Mouse (Mus musculus) forebrain, embryonic 13.5 days (tissue): ENCODE measurements around the gene S100a8. TPM values are rescaled to one million over a fixed set of nuclear protein-coding genes. Genes with fewer than 3 reads are reported as not detected.

Source experiments
- ATAC-seq: fragments of 200-750 bp; cut with Nextera tagmentation; 2 replicates; pipeline ENCODE4 v1.8.0; 2017
- H3K27ac ChIP-seq: fragments of 300-500 bp; sonication (generic); 2 replicates; pipeline ENCODE4 v1.5.1; 2015; ENCODE audit warnings: inconsistent platforms, mild to moderate bottlenecking, moderate library complexity
- H3K27me3 ChIP-seq: fragments of 300-500 bp; sonication (generic); 2 replicates; pipeline ENCODE4 v1.6.1; 2015; ENCODE audit warnings: mild to moderate bottlenecking, inconsistent platforms
- H3K36me3 ChIP-seq: fragments of 300-500 bp; sonication (generic); 2 replicates; pipeline ENCODE4 v1.6.1; 2015; ENCODE audit warnings: mild to moderate bottlenecking, inconsistent platforms; ENCODE audit not compliant: poor library complexity, severe bottlenecking
- H3K4me1 ChIP-seq: fragments of 300-500 bp; sonication (generic); 2 replicates; pipeline ENCODE4 v1.6.1; 2015; ENCODE audit warnings: inconsistent platforms
- H3K4me2 ChIP-seq: fragments of 300-500 bp; sonication (generic); 2 replicates; pipeline ENCODE4 v1.6.1; 2015; ENCODE audit warnings: inconsistent platforms, mild to moderate bottlenecking, moderate library complexity
- H3K4me3 ChIP-seq: fragments of 300-500 bp; sonication (generic); 2 replicates; pipeline ENCODE4 v1.5.1; 2015; ENCODE audit warnings: mild to moderate bottlenecking, inconsistent platforms
- H3K9ac ChIP-seq: fragments of 300-500 bp; sonication (generic); 2 replicates; pipeline ENCODE4 v1.6.1; 2015; ENCODE audit warnings: mild to moderate bottlenecking, inconsistent platforms
- H3K9me3 ChIP-seq: fragments of 300-500 bp; sonication (generic); replicated peaks from 2 replicates; pipeline ENCODE4 v1.6.1; 2016; ENCODE audit warnings: inconsistent platforms
- WGBS: fragments of 180-500 bp; shearing (Covaris S2); methylation state at CpG from one replicate; pipeline ENCODE4 v1.1.7; 2015; 5-methylcytosine and 5-hydroxymethylcytosine counted together
- polyA plus RNA-seq: library from polyadenylated mRNA; unstranded; fragments of >200 nt; fragmentation: Nextera tagmentation; extraction: Ambion mirVana; gene quantifications from 2 replicates; pipeline ENCODE4 v1.2.1, GENCODE M21; 2015

The S100a8 gene
- polyA plus RNA-seq: 1.8 and 2.8 TPM in 2 replicates

- ATAC-seq: no peak
- Histone ChIP-seq H3K4me1 (no peaks in the 10 kb centered on the region), H3K4me3 (no peak within 1 kb of the TSS), H3K9ac (no peak within 1 kb of the TSS), H3K9me3 (no peaks in the 10 kb centered on the region), H3K27ac (no peak within 1 kb of the TSS), H3K27me3 (no peaks in the 10 kb centered on the region), H3K4me2 (no peak within 1 kb of the TSS), H3K36me3 (no peaks in the 10 kb centered on the region)
- 61% methylated on average over 8 of the region's 8 CpGs for WGBS
Measured at GRCm38 (mm10) chr3:90668846-90669245, at the start of gene S100a8. S100a8 (plus strand) TSS chr3:90668978.

GRCm38 (mm10) chr3:90621552-90621951, 47.2 kb upstream of the S100a8 start:
- no peak overlapping the region for H3K4me2 ChIP-seq
- no peak overlapping the region for H3K4me3 ChIP-seq
- 64% methylated on average over 7 of the region's 7 CpGs for WGBS
- H3K9ac ChIP-seq: no peak overlapping the region
- no peaks in the 10 kb centered on the region for H3K27me3 ChIP-seq
- no peaks in the 10 kb centered on the region for H3K9me3 ChIP-seq
- peaks cover 26% of the 10 kb centered on the region for H3K4me1 ChIP-seq
- ATAC-seq: no peak
- no peak overlapping the region for H3K27ac ChIP-seq
- H3K36me3 ChIP-seq: no peaks in the 10 kb centered on the region

DNA sequence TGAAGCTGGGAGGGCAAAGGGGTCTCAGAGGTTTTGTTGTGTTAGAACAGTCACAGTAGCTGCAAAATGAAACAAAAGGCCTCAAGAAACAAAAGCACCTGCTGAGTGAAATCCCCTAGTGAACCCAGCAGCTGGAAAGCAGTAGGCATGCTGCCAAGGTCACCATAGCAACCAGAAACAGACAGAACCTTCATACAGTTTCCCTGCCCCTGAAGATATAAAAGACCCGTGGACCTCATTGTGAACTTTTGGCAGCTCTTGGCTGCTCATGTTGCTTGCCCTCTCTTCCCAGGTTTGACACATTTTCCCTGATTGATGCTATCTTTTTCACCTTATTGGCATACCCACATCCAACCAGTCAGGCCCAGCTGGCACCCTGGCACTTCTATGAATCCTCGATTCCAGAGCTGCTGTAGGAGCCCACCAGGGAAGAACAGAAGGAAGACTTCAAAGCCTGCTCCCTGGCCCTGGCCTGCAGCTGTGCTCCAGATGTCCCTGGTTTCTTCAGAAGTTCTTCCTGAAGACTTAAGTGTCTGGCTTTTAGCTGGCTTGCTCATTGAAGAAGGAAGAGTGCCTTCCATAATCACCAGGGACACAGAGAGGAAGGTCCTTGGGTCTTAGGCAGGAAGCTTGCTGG, 45.2 kb upstream of the S100a8 start:
- 5% methylated on average over 2 of the region's 2 CpGs for WGBS
- peak; percentile 71; the same call in 1 of the 2 replicates for ATAC-seq

DNA sequence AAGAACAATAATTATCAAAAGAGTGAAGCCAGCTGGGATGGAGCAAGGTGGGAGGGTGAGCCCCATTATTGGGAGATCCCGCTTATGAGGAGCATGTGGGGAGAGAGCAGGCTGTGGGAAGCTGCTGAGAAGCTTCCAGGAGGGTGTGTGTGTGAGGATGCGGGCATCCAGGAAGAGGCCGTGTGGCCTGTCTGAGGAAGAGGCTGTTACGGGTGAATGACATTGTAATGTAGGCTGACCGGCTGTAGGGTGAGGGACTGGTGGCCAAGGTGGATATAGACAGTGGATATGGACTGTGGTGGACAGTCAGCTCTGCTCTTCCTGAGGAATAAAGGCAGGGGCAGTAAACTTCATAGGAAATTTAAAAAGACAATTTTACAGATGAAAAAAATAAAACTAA, 43.3 kb upstream of the S100a8 start:
- Histone ChIP-seq H3K4me1 (peaks cover 26% of the 10 kb centered on the region), H3K27me3 (no peaks in the 10 kb centered on the region), H3K36me3 (no peaks in the 10 kb centered on the region), H3K9ac (no peak overlapping the region), H3K4me3 (no peak overlapping the region), H3K9me3 (no peaks in the 10 kb centered on the region), H3K27ac (no peak overlapping the region), H3K4me2 (no peak overlapping the region)
- 73% methylated on average over 5 of the region's 5 CpGs for WGBS
- ATAC-seq: 0 out of 2 replicates have a peak, but pooled peaks have one; percentile 23

More for the DNA sequence above, 45.2 kb upstream of the S100a8 start:
- H3K27ac ChIP-seq: peak overlapping the region; percentile 54
- H3K4me3 ChIP-seq: no peak overlapping the region
- no peaks in the 10 kb centered on the region for H3K27me3 ChIP-seq
- no peaks in the 10 kb centered on the region for H3K9me3 ChIP-seq
- no peak overlapping the region for H3K9ac ChIP-seq
- H3K4me2 ChIP-seq: 0 out of 2 replicates have a peak overlapping the region, but pooled peaks have one; percentile 7
- H3K36me3 ChIP-seq: no peaks in the 10 kb centered on the region
- peaks cover 26% of the 10 kb centered on the region for H3K4me1 ChIP-seq

DNA sequence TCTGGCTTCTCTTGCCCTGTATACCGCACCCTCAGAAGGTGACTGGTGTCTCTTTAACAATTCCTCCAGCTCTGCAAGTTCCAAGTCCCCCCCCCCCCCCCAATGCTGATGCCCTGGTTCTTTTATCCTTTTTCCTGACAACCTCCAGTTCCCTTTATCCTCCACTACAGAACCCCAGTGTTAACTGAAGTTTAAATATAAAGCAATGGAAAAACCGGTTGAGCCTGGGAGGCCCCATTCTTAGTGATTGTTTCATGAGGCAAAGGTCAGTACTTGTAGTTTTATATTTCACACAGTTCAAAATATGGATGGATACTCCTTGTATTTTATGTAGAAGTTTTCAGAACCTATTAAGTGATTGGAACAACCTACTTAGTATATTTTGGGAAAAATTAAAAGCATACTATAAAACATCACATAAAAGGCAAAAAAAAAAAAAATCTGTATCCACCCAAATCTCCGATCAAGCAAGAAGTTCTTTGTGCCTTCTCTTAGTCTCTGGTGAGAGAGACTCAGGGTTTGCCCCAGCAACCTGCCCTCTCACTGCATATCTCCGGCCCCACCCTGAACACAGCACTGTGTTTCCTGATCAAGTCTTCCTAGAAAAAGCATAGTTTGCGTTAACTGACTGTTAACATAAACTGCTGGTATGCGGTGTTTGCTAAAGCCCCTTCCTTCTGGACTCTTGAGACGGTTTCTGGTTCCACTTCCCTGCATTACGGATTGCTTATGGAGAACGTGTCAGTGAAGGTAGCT, 42.3 kb upstream of the S100a8 start:
- no peak overlapping the region for H3K4me2 ChIP-seq
- 82% methylated on average over 9 of the region's 9 CpGs for WGBS

DNA sequence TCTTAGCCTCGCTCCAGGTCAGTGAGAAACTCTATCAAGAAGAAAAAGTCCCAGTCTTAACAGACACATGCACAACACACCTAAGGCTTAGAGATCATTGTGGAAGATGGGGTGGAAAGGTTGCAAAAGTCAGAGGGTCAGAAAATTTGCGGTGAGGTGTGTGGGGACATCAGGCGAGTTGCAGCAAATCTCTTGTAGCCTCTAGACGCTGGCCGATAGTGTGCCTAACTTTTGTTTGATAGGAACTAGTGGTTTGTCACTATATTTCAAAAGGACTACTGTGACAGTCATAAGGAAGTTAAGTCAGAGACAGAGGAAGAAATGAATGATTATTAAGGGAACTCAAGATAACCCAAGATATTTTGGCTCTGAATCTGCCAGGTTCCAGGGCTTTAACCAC, 41.4 kb upstream of the S100a8 start:
- Histone ChIP-seq H3K9me3 (no peaks in the 10 kb centered on the region), H3K27ac (no peak overlapping the region), H3K4me2 (no peak overlapping the region), H3K27me3 (no peaks in the 10 kb centered on the region), H3K36me3 (no peaks in the 10 kb centered on the region), H3K4me3 (no peak overlapping the region), H3K9ac (no peak overlapping the region), H3K4me1 (peaks cover 26% of the 10 kb centered on the region)
- ATAC-seq: no peak
- 94% methylated on average over 5 of the region's 5 CpGs for WGBS

More for the DNA sequence above, 42.3 kb upstream of the S100a8 start:
- H3K9me3 ChIP-seq: no peaks in the 10 kb centered on the region
- no peak overlapping the region for H3K27ac ChIP-seq
- no peak overlapping the region for H3K9ac ChIP-seq
- H3K4me3 ChIP-seq: no peak overlapping the region
- H3K4me1 ChIP-seq: peaks cover 26% of the 10 kb centered on the region
- ATAC-seq: no peak
- no peaks in the 10 kb centered on the region for H3K27me3 ChIP-seq
- no peaks in the 10 kb centered on the region for H3K36me3 ChIP-seq

- Histone ChIP-seq H3K4me3 (no peak overlapping the region), H3K27ac (no peak overlapping the region), H3K4me1 (peaks cover 24% of the 10 kb centered on the region), H3K4me2 (no peak overlapping the region), H3K9me3 (no peaks in the 10 kb centered on the region), H3K36me3 (no peaks in the 10 kb centered on the region), H3K27me3 (no peaks in the 10 kb centered on the region), H3K9ac (no peak overlapping the region)
- no peak for ATAC-seq
- 69% methylated on average over 4 of the region's 4 CpGs for WGBS
Measured at GRCm38 (mm10) chr3:90627807-90628206, 41.0 kb upstream of the S100a8 start.

DNA sequence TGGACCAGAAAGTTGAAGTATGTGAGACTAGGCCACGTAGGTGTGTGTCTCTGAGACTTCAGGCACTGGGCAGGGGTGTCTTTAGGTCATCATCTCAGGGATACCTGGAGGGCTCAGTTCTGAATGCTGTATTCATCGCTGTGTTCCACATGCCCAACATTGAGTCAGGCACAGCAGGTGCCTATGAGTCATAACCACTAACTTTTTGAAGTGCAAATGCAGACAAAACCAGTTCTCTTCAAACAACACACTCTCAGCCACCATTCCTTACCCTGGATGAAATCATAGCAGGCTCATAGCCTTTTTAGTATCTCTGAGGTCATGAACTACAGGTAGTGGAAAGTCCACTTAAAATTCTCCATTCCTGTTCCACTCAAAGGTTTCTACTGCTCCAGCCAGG, 39.5 kb upstream of the S100a8 start:
- H3K9ac ChIP-seq: no peak overlapping the region
- H3K4me1 ChIP-seq: peaks cover 9% of the 10 kb centered on the region
- H3K4me3 ChIP-seq: no peak overlapping the region
- no peak overlapping the region for H3K27ac ChIP-seq
- H3K36me3 ChIP-seq: no peaks in the 10 kb centered on the region
- H3K9me3 ChIP-seq: no peaks in the 10 kb centered on the region
- ATAC-seq: no peak
- WGBS: 79% methylated on average over 2 of the region's 2 CpGs
- H3K27me3 ChIP-seq: no peaks in the 10 kb centered on the region
- H3K4me2 ChIP-seq: no peak overlapping the region

DNA sequence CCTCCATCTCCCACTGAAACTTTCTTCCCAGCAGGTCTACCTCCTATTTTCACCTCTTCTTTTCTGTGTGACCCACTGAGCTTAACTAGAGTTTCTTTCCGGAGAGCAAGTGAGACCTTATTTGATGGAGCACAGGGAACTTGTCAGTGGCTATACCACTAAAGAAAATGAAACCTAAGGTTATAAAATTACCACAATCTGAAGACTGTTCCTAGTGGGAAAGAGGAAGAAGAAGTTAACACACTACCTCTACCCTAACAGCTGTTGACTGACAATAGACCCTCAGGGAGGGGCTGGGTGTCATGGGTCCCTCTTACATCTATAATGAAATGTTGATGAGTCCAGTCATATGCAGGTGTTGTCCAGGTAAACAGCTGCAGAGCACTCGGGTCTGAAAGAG, 36.8 kb upstream of the S100a8 start:
- H3K9ac ChIP-seq: no peak overlapping the region
- no peaks in the 10 kb centered on the region for H3K4me1 ChIP-seq
- no peaks in the 10 kb centered on the region for H3K27me3 ChIP-seq
- 77% methylated on average over 2 of the region's 2 CpGs for WGBS
- no peak overlapping the region for H3K4me2 ChIP-seq
- H3K4me3 ChIP-seq: no peak overlapping the region
- no peaks in the 10 kb centered on the region for H3K9me3 ChIP-seq
- no peaks in the 10 kb centered on the region for H3K36me3 ChIP-seq
- H3K27ac ChIP-seq: no peak overlapping the region
- no peak for ATAC-seq

- ATAC-seq: no peak
- H3K4me2 ChIP-seq: no peak overlapping the region
- H3K9ac ChIP-seq: no peak overlapping the region
- H3K36me3 ChIP-seq: no peaks in the 10 kb centered on the region
- WGBS: 59% methylated on average over 1 of the region's 1 CpGs
- H3K9me3 ChIP-seq: no peaks in the 10 kb centered on the region
- H3K27me3 ChIP-seq: no peaks in the 10 kb centered on the region
- no peaks in the 10 kb centered on the region for H3K4me1 ChIP-seq
- no peak overlapping the region for H3K4me3 ChIP-seq
- H3K27ac ChIP-seq: no peak overlapping the region
Measured at GRCm38 (mm10) chr3:90638511-90639275, 30.1 kb upstream of the S100a8 start.

DNA sequence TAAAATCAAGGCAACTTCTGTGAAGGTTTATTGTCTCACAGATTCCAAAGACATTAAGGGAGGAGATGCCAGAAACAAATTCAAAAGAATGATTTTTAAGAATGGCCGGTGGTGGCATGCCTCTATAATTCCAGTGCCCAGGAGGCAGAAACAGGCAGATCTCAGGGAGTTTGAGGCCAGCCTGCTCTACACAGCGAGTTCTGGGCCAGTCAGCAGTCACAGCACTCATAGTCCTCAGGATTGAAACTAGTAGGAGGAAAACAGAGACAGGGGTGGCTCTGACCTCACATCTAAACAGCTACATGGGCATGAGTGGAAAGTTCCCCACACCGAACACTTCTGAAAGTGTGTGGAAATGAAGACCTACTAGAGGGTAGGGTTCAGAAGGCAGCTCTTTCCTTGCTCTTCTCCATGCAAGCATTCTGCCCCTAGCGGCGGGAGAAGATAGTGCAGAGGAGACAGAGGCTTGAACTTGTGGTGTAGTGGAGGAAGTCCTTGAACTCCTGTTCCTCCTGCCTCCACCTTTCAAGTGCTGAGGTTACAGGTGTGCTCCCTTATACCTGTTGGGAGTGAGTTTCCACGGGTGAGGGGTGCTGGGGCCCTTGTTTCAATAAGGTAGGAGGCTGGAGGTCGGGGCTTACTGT, 29.1 kb upstream of the S100a8 start:
- ATAC-seq: no peak

DNA sequence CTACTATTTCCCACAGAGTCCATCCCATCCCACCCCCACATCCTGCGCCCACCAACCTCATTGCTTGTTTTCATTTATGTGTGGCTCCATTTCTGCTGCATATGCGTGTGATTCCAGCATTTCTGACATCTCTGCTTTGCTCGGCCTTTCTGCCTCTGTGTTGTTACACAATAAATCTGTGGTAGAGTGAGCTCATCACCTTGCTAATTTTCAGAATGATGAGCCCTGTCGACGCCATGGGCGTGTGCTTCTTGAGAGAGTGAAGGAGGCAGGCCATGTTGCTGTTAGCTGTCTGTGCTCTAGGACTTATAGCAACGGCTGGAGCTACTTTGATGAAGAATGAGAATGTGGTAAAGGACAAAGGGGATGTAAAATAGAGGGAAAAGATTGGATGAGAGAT, 27.8 kb upstream of the S100a8 start:
- 89% methylated on average over 7 of the region's 7 CpGs for WGBS
- Histone ChIP-seq H3K27me3 (no peaks in the 10 kb centered on the region), H3K9ac (no peak overlapping the region), H3K9me3 (no peaks in the 10 kb centered on the region), H3K36me3 (no peaks in the 10 kb centered on the region), H3K4me2 (no peak overlapping the region), H3K4me1 (no peaks in the 10 kb centered on the region), H3K4me3 (no peak overlapping the region), H3K27ac (no peak overlapping the region)
- no peak for ATAC-seq

More for the DNA sequence above, 29.1 kb upstream of the S100a8 start:
- no peak overlapping the region for H3K4me3 ChIP-seq
- 51% methylated on average over 7 of the region's 7 CpGs for WGBS
- no peaks in the 10 kb centered on the region for H3K36me3 ChIP-seq
- H3K9ac ChIP-seq: no peak overlapping the region
- H3K4me1 ChIP-seq: no peaks in the 10 kb centered on the region
- H3K27me3 ChIP-seq: no peaks in the 10 kb centered on the region
- H3K4me2 ChIP-seq: no peak overlapping the region
- H3K9me3 ChIP-seq: no peaks in the 10 kb centered on the region
- H3K27ac ChIP-seq: no peak overlapping the region
